ENCODE assay signal across 30 mouse cellular contexts in genomic region chr4:109574845-109575244, GRCm38 (mm10). TPM values are rescaled to one million over a fixed set of nuclear protein-coding genes. Genes with fewer than 3 reads are reported as not detected.
"Had no signal": no experiment of that assay in that cellular context is flagged by ENCODE, and none has a peak within 500 bp of the region (broad histone marks: within the 10 kb centered on the region; RNA-seq: fewer than 3 reads in every experiment).

No protein-coding gene starts in this region.

- H3K4me1 ChIP-seq: kidney, embryonic 15.5 days; midbrain, embryonic 12.5 days; midbrain, embryonic 15.5 days; neural tube, embryonic 13.5 days; stomach, embryonic 15.5 days had no signal

- H3K9me3 ChIP-seq: kidney, embryonic 15.5 days; limb, embryonic 12.5 days; limb, embryonic 15.5 days; midbrain, embryonic 12.5 days; midbrain, embryonic 15.5 days; neural tube, embryonic 13.5 days; stomach, embryonic 15.5 days had no signal

- H3K27me3 ChIP-seq: kidney, embryonic 15.5 days; limb, embryonic 12.5 days; limb, embryonic 15.5 days; midbrain, embryonic 12.5 days; midbrain, embryonic 15.5 days; neural tube, embryonic 13.5 days; stomach, embryonic 15.5 days had no signal

- H3K36me3 ChIP-seq: kidney, embryonic 15.5 days; limb, embryonic 12.5 days; limb, embryonic 15.5 days; midbrain, embryonic 12.5 days; midbrain, embryonic 15.5 days; neural tube, embryonic 13.5 days; stomach, embryonic 15.5 days had no signal

- ATAC-seq: liver, postnatal 0 days; midbrain, embryonic 15.5 days had no signal

- H3K9ac ChIP-seq: kidney, embryonic 15.5 days; limb, embryonic 12.5 days; limb, embryonic 15.5 days; liver, embryonic 14.5 days; liver, postnatal 0 days; midbrain, embryonic 12.5 days; midbrain, embryonic 15.5 days; neural tube, embryonic 13.5 days; stomach, embryonic 15.5 days had no signal

- H3K4me3 ChIP-seq: kidney, embryonic 15.5 days; limb, embryonic 12.5 days; limb, embryonic 15.5 days; midbrain, embryonic 12.5 days; midbrain, embryonic 15.5 days; myocyte; neural tube, embryonic 13.5 days; stomach, embryonic 15.5 days had no signal

- H3K27ac ChIP-seq: kidney, embryonic 15.5 days; limb, embryonic 12.5 days; limb, embryonic 15.5 days; liver, embryonic 14.5 days; macrophage; midbrain, embryonic 12.5 days; midbrain, embryonic 15.5 days; neural tube, embryonic 13.5 days; stomach, embryonic 15.5 days had no signal

- DNase-seq: kidney, adult 11 months; kidney, adult 8-10 months; kidney, postnatal 10 days; kidney, postnatal 36 days; layer of hippocampus, postnatal 36 days; liver, postnatal 0 days; retina, postnatal 1 day; right cerebral cortex, postnatal 25 days; spleen, adult 18-20 months; thymus, postnatal 14 days; thymus, postnatal 4 days had no signal

- H3K4me2 ChIP-seq: kidney, embryonic 15.5 days; limb, embryonic 12.5 days; limb, embryonic 15.5 days; liver, embryonic 11.5 days; midbrain, embryonic 12.5 days; midbrain, embryonic 15.5 days; neural tube, embryonic 13.5 days; stomach, embryonic 15.5 days had no signal

RNA-seq across cellular contexts. Expression of gene 4930522H14Rik, which starts 43.7 kb away (rescaled TPM):
- total RNA-seq: layer of hippocampus, adult 8-10 months; layer of hippocampus, postnatal 10 days; layer of hippocampus, postnatal 36 days; left cerebral cortex, adult 8-10 months; left cerebral cortex, postnatal 14 days; left cerebral cortex, postnatal 4 days; megakaryocyte, adult 5-6 weeks; monocyte, adult 5-6 weeks; neutrophil, adult 5-6 weeks had no signal
- polyA plus RNA-seq: kidney, embryonic 15.5 days; limb, embryonic 12.5 days; limb, embryonic 15.5 days; liver, embryonic 11.5 days; liver, embryonic 14.5 days; liver, postnatal 0 days; macrophage; midbrain, embryonic 12.5 days; midbrain, embryonic 15.5 days; myocyte; neural tube, embryonic 13.5 days; stomach, embryonic 15.5 days had no signal
